Mouse (Mus musculus) urinary bladder, adult 18-20 months (tissue): ENCODE measurements at regions not wholly inside any gene's neighbourhood (a gene's known extent, or its start where the extent isn't known, plus 50 kb on each side); places are given as distances from the start of the nearest gene placed in this dataset.

Source experiments
- DNase-seq, 2 experiments: peaks; one replicate each; pipeline ENCODE4 v3.0.0; 2022; ENCODE audit warnings: low spot score in 2 of 2, mixed read lengths in 2 of 2

DNA sequence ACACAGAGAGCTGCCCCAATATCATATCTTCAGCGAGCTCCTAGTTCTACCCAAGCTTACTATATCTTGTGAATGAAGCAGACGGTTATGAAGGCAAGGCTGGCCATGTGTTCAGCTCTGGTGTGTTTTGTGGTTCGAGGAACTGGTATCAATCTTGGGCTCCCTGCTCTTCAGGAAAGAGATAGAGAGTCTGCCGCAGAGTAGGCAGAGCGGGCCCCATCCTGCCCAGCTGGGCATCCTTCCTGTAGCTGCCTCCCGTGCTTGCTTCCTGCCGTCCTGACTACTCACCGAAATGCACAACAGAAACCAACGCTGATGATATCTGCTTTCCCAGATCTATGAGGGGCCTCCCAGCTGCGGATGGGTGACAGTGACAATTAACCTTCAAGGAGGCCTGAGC, 60.3 kb downstream of the Snrpe start:
- DNase-seq: no peak

GRCm38 (mm10) chr1:133548971-133549370, 61.1 kb downstream of the Snrpe start:
- DNase-seq: no peak

DNA sequence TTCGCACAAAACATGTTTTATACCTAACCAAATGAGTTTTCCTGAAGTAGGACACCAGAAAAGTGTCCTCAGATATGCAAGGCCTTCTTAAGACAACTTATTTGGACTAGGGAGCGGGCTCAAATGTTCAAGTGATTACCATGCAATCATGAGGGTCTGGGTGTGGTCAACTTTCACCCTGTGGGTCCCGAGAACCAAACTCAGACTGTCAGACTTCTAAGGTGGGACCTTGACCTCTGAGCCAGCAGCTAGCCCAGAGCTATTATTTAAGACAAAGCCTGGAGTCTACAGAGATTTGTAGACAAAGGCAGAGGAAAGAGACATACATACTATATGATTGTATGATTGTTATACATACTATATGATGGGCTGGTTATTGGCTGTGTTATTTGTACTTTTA, 62.5 kb downstream of the Snrpe start:
- DNase-seq: no peak

GRCm38 (mm10) chr1:133544996-133545395, 65.1 kb downstream of the Snrpe start:
- no peak for DNase-seq

- no peak for DNase-seq
Measured at GRCm38 (mm10) chr1:133543751-133544150, 66.3 kb downstream of the Snrpe start.

DNA sequence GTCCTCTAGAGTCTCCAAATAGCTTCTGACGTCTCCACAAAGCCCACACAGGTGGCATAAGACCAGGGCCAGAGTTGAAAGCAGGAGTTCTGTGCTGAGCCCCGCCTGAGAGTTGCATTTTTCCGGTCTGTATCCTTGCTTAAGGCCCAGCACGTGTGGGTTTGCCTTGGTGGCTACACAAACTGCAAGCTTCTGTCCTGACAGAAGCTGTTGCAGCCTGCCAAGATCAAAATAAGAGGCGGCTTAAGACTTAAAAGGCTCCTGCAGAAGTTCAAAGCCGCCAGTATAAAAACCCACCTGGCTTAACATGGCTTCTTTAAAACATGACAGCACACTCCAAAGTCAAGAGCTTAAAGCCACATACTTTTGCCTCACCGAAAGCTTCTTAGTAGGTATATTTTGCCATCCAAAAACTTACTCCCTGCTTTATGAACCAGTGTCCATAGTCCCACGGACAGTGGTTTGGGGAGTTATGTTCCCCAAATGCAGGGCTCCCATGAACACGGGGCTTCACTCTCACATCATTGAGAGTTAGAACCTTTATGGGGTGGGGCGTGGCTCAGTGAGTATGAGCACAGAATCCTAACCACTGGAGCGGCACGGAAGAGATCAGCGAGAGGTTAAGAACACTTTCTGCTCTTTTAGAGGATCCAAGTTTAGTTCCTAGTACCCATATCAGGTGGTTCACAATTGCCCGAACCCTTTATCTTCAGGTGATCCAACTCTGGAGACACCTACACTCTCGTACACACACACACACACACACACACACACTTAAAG, 67.9 kb downstream of the Snrpe start:
- DNase-seq: no peak

DNA sequence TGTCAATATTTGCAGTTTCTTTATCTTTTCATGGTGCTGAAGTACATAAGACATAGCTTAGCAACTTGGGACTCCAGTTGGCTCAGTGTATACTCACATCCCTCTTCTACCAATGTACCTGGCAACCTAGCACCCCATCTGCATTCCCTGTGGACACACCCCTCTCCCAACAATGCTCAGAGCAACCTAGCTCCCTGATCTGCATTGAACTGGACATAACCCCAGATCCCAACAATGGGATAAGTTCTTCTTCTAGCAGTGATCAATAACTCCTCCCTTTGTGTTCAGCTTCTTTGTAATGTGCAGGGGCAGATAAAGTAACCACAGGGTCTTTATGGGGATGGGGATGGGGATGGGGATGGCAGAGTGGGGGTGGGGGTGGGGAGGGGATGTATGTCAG, 79.4 kb downstream of the Snrpe start:
- no peak for DNase-seq

GRCm38 (mm10) chr1:133529817-133530216, 80.3 kb downstream of the Snrpe start:
- DNase-seq: no peak

GRCm38 (mm10) chr1:133527651-133528385, 82.3 kb downstream of the Snrpe start:
- DNase-seq: peak; percentile 0 to 1

DNA sequence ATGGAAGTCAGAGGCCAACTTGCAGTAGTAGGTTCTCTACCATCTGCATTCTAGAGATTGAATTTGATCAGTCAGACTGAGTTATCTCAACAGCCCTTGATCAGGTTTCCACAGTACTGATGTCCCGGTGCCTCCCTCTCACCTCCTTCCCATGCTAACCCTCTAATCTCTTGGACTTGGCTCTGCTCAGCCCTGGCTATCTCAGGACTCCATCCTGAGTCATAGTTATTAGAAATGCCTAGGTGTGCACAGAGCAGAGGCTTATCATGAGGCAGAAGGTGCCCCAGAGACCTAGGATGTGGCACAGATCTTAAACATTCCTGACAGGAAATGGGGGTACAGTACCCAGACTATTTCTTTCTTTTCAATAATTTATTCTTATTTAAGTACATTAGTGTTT, 87.3 kb downstream of the Snrpe start:
- DNase-seq: no peak

DNA sequence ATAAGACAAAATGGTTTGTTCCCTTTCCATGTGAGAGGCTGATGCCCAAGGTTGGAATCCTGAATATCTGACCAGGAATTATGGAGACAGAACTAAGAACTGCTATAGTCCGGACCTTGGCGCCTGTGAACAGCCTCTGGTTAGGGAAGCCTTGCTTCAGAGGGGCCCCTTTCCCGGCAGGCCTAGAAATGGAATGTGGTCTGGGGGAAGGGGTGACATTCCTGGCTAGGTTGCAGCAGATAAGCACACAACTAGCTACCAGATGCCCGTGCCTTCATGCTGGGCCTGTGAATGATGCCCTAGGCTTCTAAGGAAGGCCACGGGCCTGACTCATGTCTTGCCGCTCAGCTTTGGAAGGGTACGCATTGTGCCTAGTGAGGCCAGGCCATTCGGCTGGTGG, 89.4 kb downstream of the Snrpe start:
- no peak for DNase-seq

DNA sequence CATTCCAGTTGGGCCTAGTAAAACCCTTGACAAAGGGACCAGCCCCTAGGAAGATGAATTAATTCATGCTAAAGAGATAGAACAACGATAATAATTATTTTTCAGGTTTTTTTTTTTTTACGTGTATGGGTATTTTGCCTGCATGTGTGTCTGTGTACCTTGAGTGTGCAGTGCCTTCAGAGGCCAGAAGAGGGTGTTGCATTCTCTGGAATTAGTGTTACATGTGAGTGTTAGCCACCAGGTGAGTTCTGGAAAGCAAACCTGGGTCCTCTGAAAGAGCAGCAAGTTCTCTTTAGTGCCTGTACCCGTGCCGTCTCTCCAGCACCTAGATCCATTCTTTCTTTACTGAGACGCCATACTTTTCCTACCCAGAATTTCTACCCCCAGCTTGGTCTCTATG, 92.8 kb upstream of the Sox13 start:
- DNase-seq: no peak

DNA sequence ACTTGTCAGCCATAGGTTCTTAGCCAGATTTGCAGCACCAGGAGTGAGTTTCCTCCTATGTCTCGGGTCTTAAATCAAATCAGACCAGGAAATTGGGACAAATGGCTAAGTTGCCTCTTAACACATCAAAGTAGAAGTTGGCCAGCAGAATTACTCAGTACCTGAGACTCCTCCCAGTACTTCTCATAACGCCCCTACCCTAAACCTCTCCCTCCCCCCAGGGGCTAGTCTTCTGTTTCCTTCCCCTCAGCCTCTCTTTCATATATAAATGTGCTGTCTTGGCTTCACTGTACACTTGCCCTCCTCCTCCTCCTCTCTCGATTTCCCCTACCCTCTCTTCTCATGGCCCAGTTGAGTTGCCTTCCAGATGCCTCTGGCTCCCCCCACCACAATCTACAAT, 79.9 kb upstream of the Sox13 start:
- DNase-seq: no peak

- no peak for DNase-seq
Measured at GRCm38 (mm10) chr1:133503336-133503735, 79.2 kb upstream of the Sox13 start.

DNA sequence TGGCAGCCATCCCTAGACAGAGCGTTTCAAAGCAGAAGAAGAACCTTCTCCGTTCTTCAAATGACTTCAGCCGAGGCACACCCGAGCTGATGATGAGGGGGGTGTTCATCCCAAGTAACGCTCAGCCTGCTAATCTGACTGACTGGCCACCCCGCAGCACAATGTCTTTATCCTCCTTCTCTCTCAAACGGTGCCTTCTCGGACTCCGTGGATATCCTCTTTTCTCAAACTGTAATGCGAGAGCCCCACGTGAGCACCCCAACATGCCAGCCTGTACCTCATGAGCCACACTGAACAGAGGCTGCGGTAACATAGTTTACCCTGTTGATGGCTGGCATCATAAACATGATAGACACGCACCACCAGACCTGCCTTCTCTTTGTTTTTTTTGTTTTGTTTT, 76.8 kb upstream of the Sox13 start:
- no peak for DNase-seq

DNA sequence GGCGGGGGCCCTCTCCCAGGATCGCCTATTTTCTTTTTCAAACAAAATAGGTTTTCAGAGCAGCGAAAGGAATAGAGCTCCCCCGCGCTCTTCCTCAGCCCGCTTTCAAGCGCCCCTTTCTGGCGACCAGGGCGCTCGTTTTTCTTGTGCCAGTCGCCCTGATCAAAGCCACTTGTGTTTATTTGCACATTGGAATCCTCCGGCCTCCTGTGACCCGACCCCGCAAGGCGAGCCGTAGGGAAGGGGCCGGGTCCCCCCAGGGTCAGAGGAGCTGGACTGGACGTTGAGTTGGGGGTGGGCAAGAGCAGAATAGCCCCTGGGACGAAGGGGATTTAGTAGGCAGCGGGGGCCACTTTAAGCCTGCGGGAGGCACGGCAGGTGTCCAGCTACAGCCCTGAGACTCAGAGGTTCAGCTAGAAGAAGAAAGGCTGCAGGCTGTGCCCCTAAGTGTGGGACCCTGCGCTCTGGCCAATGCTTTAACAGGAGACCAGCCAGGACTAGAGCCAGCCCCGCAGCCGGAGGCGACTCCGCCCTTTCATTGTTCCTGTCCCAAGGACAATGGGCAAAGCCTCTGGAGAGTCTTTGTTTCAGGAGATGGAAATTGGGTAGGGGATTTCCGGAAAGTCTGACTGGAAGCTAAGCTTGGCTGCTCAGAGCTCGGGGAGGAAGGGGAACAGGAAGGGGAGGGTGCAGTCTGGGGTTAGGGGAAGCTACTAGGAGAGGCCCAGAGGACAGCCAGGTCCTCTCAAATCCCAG, 69.0 kb upstream of the Sox13 start:
- DNase-seq: no peak

- DNase-seq: no peak
Measured at GRCm38 (mm10) chr1:133492291-133492985, 68.3 kb upstream of the Sox13 start.

- no peak for DNase-seq
Measured at GRCm38 (mm10) chr1:133491857-133492290, 67.7 kb upstream of the Sox13 start.

DNA sequence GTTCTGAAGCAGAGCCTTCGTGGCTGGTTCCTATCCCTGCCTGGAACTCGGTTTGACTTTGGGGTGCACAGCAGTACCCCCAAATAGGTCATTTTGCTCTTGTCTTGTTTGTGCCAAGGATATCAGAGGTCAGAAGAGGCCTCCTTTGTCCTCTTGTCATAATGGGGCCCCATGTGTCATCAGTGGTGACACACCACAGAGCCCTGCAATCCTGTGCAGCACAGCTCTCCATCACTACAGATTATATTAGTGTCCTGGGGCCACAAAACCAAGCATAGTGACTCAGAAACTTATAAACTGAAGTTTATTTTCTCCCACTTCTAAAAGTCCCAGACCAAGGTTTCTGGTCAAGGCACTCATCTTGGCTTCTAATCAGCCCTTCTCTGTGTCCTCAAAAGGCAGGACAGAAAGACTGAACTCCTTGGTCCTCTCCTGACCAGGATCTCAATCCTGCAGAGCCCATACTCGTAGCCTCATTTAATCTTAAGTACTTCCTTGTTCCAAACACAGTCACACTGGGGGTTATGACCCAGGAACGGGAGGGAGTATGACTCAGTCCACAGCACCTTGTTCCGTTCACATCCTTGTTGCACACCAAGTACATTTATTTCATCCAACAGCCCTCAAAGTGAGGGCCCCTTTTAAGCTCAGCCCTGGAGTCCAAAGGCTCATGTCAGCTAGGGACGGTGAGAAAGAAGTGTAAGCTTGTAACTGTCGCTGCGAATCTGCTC, 63.2 kb upstream of the Sox13 start:
- DNase-seq: no peak

- no peak for DNase-seq
Measured at GRCm38 (mm10) chr1:133486370-133486769, 62.2 kb upstream of the Sox13 start.

GRCm38 (mm10) chr1:133482891-133483290, 58.7 kb upstream of the Sox13 start:
- no peak for DNase-seq
